Mouse (Mus musculus) G1E (cell line): ENCODE data around the gene Map2k4. TPM values are rescaled to one million over a fixed set of nuclear protein-coding genes. Genes with fewer than 3 reads are reported as not detected.

Source experiments
- ATAC-seq: 2 replicates; pipeline ENCODE4 v1.8.0; 2016; ENCODE audit warnings: mild to moderate bottlenecking; ENCODE audit not compliant: insufficient number of reproducible peaks, poor library complexity, low FRiP score, severe bottlenecking; ENCODE audit errors: extremely low read depth
- DNase-seq: peaks from one replicate; pipeline ENCODE4 v3.0.0; 2012; ENCODE audit warnings: low spot score
- H3K27me3 ChIP-seq: 2 replicates; pipeline ENCODE4 v1.6.1; 2012; ENCODE audit warnings: mild to moderate bottlenecking, low read length, inconsistent platforms; ENCODE audit not compliant: insufficient read depth
- H3K36me3 ChIP-seq: replicated peaks from 2 replicates; pipeline ENCODE3; 2012; ENCODE audit warnings: mild to moderate bottlenecking, inconsistent platforms
- H3K4me1 ChIP-seq: 2 replicates; pipeline ENCODE4 v1.6.1; 2012; ENCODE audit warnings: low read depth, low read length, inconsistent platforms, mixed read lengths; ENCODE audit not compliant: insufficient read depth
- H3K4me3 ChIP-seq: 2 replicates; pipeline ENCODE4 v1.5.1; 2012; ENCODE audit warnings: low read depth, mild to moderate bottlenecking, inconsistent platforms, low read length, moderate library complexity, mixed read lengths
- H3K9me3 ChIP-seq: replicated peaks from 2 replicates; pipeline ENCODE4 v1.6.1; 2012; ENCODE audit warnings: inconsistent platforms
- CTCF ChIP-seq: IDR thresholded peaks from 2 replicates; pipeline ENCODE4 v1.5.1; 2012; ENCODE audit warnings: low read depth, low read length, inconsistent platforms, mixed read lengths
- GATA1 ChIP-seq: IDR thresholded peaks from 2 replicates; pipeline ENCODE4 v1.6.1; 2012; ENCODE audit warnings: borderline replicate concordance, low read length, inconsistent platforms, mixed read lengths
- GATA2 ChIP-seq: IDR thresholded peaks from 2 replicates; pipeline ENCODE4 v1.6.1; 2012; ENCODE audit warnings: low read depth, low read length, inconsistent platforms, borderline replicate concordance
- POLR2AphosphoS5 ChIP-seq: IDR thresholded peaks from 2 replicates; pipeline ENCODE4 v1.6.1; 2012; ENCODE audit warnings: low read depth, low read length, inconsistent platforms; ENCODE audit not compliant: insufficient replicate concordance
- TAL1 ChIP-seq: conservative IDR thresholded peaks from 2 replicates; pipeline ENCODE4 v1.6.1; 2012; ENCODE audit warnings: low read depth, low read length, inconsistent platforms, mixed read lengths
- polyA plus RNA-seq: library from polyadenylated mRNA; stranded (reverse); fragments of >175 nt; gene quantifications from 2 replicates; pipeline ENCODE4 v1.2.3, GENCODE M21; 2012
- total RNA-seq, 2 experiments: library from RNA; stranded (forward) in 1 of 2; stranded (reverse) in 1 of 2; fragments of 200-1000 nt in 1 of 2; fragments of >200 nt in 1 of 2; fragmentation: Nextera tagmentation in 1 of 2; gene quantifications; 2 replicates each; pipeline ENCODE4 v1.2.3; 2014 to 2017

Map2k4 gene
- total and polyA plus RNA-seq, 3 experiments: 41.9 to 90.1 (median 48.6) TPM

- Histone ChIP-seq H3K4me1 (peaks cover 32% of the 10 kb centered on the region), H3K4me3 (no peak overlapping the region), H3K36me3 (peaks cover 36% of the 10 kb centered on the region), H3K27me3 (no peaks in the 10 kb centered on the region), H3K9me3 (no peaks in the 10 kb centered on the region)
- ATAC-seq: no peak
- TF ChIP-seq TAL1 (no peak), GATA1 (no peak), CTCF (no peak), GATA2 (no peak), POLR2AphosphoS5 (no peak)
- no peak for DNase-seq
Measured at GRCm38 (mm10) chr11:65768445-65768844, 19.7 kb downstream of the Map2k4 start.

- H3K27me3 ChIP-seq: no peaks in the 10 kb centered on the region
- no peak for TF ChIP-seq TAL1
- no peak for TF ChIP-seq CTCF
- TF ChIP-seq GATA1: no peak
- TF ChIP-seq GATA2: no peak
- no peak for TF ChIP-seq POLR2AphosphoS5
- DNase-seq: no peak
- no peaks in the 10 kb centered on the region for H3K9me3 ChIP-seq
- peaks cover 24% of the 10 kb centered on the region for H3K36me3 ChIP-seq
- no peak overlapping the region for H3K4me3 ChIP-seq
- ATAC-seq: no peak
- H3K4me1 ChIP-seq: peaks cover 15% of the 10 kb centered on the region
Measured at GRCm38 (mm10) chr11:65760912-65761311, 27.2 kb downstream of the Map2k4 start.

GRCm38 (mm10) chr11:65759350-65759749 is 28.7 kb downstream of the Map2k4 start:
- H3K4me1 ChIP-seq: peaks cover 8% of the 10 kb centered on the region

GRCm38 (mm10) chr11:65754161-65754560 is 33.9 kb downstream of the Map2k4 start:
- ATAC-seq (no peak), DNase-seq (no peak)
- peaks cover 31% of the 10 kb centered on the region for H3K36me3 ChIP-seq
- H3K27me3 ChIP-seq: no peaks in the 10 kb centered on the region
- no peak overlapping the region for H3K4me3 ChIP-seq
- no peaks in the 10 kb centered on the region for H3K4me1 ChIP-seq
- H3K9me3 ChIP-seq: no peaks in the 10 kb centered on the region
- no peak for TF ChIP-seq GATA2

More at GRCm38 (mm10) chr11:65759350-65759749, 28.7 kb downstream of the Map2k4 start:
- Histone ChIP-seq H3K9me3 (no peaks in the 10 kb centered on the region), H3K36me3 (peaks cover 27% of the 10 kb centered on the region), H3K27me3 (no peaks in the 10 kb centered on the region), H3K4me3 (no peak overlapping the region)
- no peak for TF ChIP-seq GATA2
- TF ChIP-seq POLR2AphosphoS5: no peak
- TF ChIP-seq CTCF: no peak
- TF ChIP-seq GATA1: no peak
- TF ChIP-seq TAL1: no peak
- ATAC-seq (no peak), DNase-seq (no peak)

- Histone ChIP-seq H3K4me1 (no peaks in the 10 kb centered on the region), H3K36me3 (peaks cover 31% of the 10 kb centered on the region), H3K9me3 (no peaks in the 10 kb centered on the region), H3K4me3 (no peak overlapping the region), H3K27me3 (no peaks in the 10 kb centered on the region)
- no peak for TF ChIP-seq POLR2AphosphoS5
- TF ChIP-seq GATA1: no peak
- TF ChIP-seq CTCF: no peak
- no peak for TF ChIP-seq TAL1
- no peak for TF ChIP-seq GATA2
- ATAC-seq: no peak
- DNase-seq: no peak
Measured at GRCm38 (mm10) chr11:65753593-65753992, 34.5 kb downstream of the Map2k4 start.

- Histone ChIP-seq H3K36me3 (peaks cover 43% of the 10 kb centered on the region), H3K9me3 (no peaks in the 10 kb centered on the region), H3K4me1 (no peaks in the 10 kb centered on the region), H3K4me3 (no peak overlapping the region), H3K27me3 (no peaks in the 10 kb centered on the region)
- TF ChIP-seq GATA1 (no peak), POLR2AphosphoS5 (no peak)
- no peak for DNase-seq
- no peak for ATAC-seq
Measured at GRCm38 (mm10) chr11:65750546-65750945, 37.6 kb downstream of the Map2k4 start.

GRCm38 (mm10) chr11:65747433-65747832 is 40.7 kb downstream of the Map2k4 start:
- H3K36me3 ChIP-seq: peaks cover 41% of the 10 kb centered on the region
- no peak for TF ChIP-seq CTCF
- TF ChIP-seq GATA2: no peak
- TF ChIP-seq TAL1: no peak
- TF ChIP-seq POLR2AphosphoS5: no peak
- no peak for TF ChIP-seq GATA1
- no peaks in the 10 kb centered on the region for H3K9me3 ChIP-seq
- no peak for DNase-seq
- no peak overlapping the region for H3K4me3 ChIP-seq
- no peaks in the 10 kb centered on the region for H3K4me1 ChIP-seq
- H3K27me3 ChIP-seq: no peaks in the 10 kb centered on the region
- ATAC-seq: no peak
